Mouse (Mus musculus) spleen, adult 2 months (tissue): ENCODE results near the gene Aes. TPM values are rescaled to one million over a fixed set of nuclear protein-coding genes. Genes with fewer than 3 reads are reported as not detected.

ENCODE experiments used
- DNase-seq, 2 experiments: peaks; one replicate each; pipeline versions ENCODE4 v3.0.0 to v3.0.0-alpha.2; 2012 to 2021; ENCODE audit warnings: low spot score in 2 of 2, low read depth in 1 of 2
- H3K27ac ChIP-seq: fragments of 200-500 bp; 2 replicates; pipeline ENCODE4 v1.5.1; 2012; ENCODE audit warnings: low read length, inconsistent platforms; ENCODE audit not compliant: insufficient read depth
- H3K27me3 ChIP-seq: fragments of 200-500 bp; 2 replicates; pipeline ENCODE4 v1.6.1; 2012; ENCODE audit warnings: mild to moderate bottlenecking, moderate library complexity, low read length, inconsistent platforms; ENCODE audit not compliant: control insufficient read depth, insufficient read depth
- H3K36me3 ChIP-seq: fragments of 200-500 bp; 2 replicates; pipeline ENCODE4 v1.6.1; 2012; ENCODE audit warnings: mild to moderate bottlenecking, low read length, inconsistent platforms; ENCODE audit not compliant: control insufficient read depth, insufficient read depth
- H3K4me1 ChIP-seq: fragments of 200-500 bp; 2 replicates; pipeline ENCODE4 v1.6.1; 2011; ENCODE audit warnings: inconsistent platforms; ENCODE audit not compliant: control insufficient read depth, insufficient read depth, insufficient read length
- H3K4me3 ChIP-seq: fragments of 200-500 bp; 2 replicates; pipeline ENCODE4 v1.5.1; 2011; ENCODE audit warnings: mild to moderate bottlenecking, inconsistent platforms; ENCODE audit not compliant: insufficient read depth, insufficient read length; ENCODE audit errors: extremely low read depth
- CTCF ChIP-seq: fragments of 200-500 bp; IDR thresholded peaks from 2 replicates; pipeline ENCODE4 v1.5.1; 2011; ENCODE audit warnings: mild to moderate bottlenecking, inconsistent platforms; ENCODE audit not compliant: insufficient read depth, insufficient read length, insufficient replicate concordance; ENCODE audit errors: extremely low read depth
- POLR2A ChIP-seq: fragments of 200-500 bp; IDR thresholded peaks from 2 replicates; pipeline ENCODE4 v1.6.1; 2011; ENCODE audit warnings: low read depth, low read length, inconsistent platforms
- WGBS: fragments of 180-500 bp; shearing (Covaris S2); methylation state at CpG from one replicate; pipeline ENCODE4 v1.1.7; 2018; 5-methylcytosine and 5-hydroxymethylcytosine counted together
- polyA plus RNA-seq: library from polyadenylated mRNA; depleted of rRNA; stranded (reverse); fragments of >200 nt; gene quantifications from 2 replicates; pipeline ENCODE4 v1.2.3, GENCODE M21; 2012

The Aes gene
- polyA plus RNA-seq, 1 experiment: 702 TPM

DNA sequence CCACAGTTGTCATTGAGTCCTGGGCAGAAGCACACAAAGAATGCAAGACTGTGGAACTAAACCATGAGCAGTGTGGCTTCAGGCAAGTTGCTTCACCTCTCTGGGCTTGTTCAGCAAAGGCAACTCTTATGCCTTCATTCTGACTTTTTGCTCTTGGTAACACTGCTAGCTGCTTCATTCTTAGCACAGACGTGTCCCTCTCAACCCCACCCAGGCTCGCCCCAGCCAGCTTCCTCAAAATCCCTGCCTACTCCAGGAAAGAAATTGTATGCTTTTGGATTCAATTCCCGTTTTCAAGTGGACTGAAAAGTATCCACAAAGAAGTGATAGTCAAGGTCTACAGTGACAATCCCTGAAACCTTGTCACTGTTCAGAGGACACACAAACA is 39.3 kb upstream of the Aes start:
- Histone ChIP-seq H3K27me3 (no peaks in the 10 kb centered on the region), H3K36me3 (no peaks in the 10 kb centered on the region), H3K27ac (peak overlapping the region; percentile 65), H3K4me3 (no peak overlapping the region), H3K4me1 (peaks cover 42% of the 10 kb centered on the region; the same call in 1 of the 2 replicates)
- no peak for TF ChIP-seq POLR2A
- no peak for TF ChIP-seq CTCF
- 25% methylated on average over 3 of the region's 3 CpGs for WGBS
- DNase-seq: no peak

GRCm38 (mm10) chr10:81523142-81523541 is 36.1 kb upstream of the Aes start:
- Histone ChIP-seq H3K4me3 (peak overlapping the region; percentile 54; the same call in 1 of the 2 replicates), H3K27me3 (no peaks in the 10 kb centered on the region), H3K27ac (peak overlapping the region; percentile 78), H3K4me1 (peaks cover 33% of the 10 kb centered on the region; the same call in 1 of the 2 replicates), H3K36me3 (no peaks in the 10 kb centered on the region)
- no peak for DNase-seq
- TF ChIP-seq CTCF: no peak
- no peak for TF ChIP-seq POLR2A
- 25% methylated on average over 6 of the region's 6 CpGs for WGBS

DNA sequence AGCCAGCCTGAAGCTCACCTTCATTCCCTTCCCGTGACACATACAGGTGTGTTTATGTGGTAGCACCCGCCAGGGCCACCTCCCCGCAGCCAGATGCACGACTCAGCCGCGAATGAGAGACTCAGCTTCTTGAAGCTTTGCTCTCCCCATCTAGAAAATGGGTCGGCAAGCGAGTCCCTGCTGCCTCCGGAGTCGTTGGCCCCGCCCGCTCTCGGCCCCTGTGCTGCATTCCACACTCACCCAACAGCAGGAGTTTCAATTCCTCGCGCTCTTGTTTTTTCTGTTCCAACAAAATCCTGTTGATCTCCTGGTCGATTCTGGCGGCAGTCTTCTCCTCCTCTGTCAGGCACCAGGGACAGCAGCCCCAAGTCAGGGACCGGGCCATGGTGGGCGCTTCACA is 35.7 kb upstream of the Aes start:
- no peak for DNase-seq
- peaks cover 30% of the 10 kb centered on the region; the same call in 1 of the 2 replicates for H3K4me1 ChIP-seq
- H3K36me3 ChIP-seq: no peaks in the 10 kb centered on the region
- 9% methylated on average over 19 of the region's 19 CpGs for WGBS
- H3K4me3 ChIP-seq: peak overlapping the region; percentile 54
- H3K27me3 ChIP-seq: no peaks in the 10 kb centered on the region
- H3K27ac ChIP-seq: peak overlapping the region; percentile 78
- TF ChIP-seq POLR2A: no peak
- TF ChIP-seq CTCF: no peak

GRCm38 (mm10) chr10:81524051-81524605 is 35.2 kb upstream of the Aes start, which contains the start of gene Gna15:
Gene Gna15 (minus strand): TSS chr10:81524225.
- H3K27me3 ChIP-seq: no peaks in the 10 kb centered on the region
- WGBS: 3% methylated on average over 9 of the region's 9 CpGs
- H3K36me3 ChIP-seq: no peaks in the 10 kb centered on the region; the same call in 1 of the 2 replicates
- H3K4me1 ChIP-seq: peaks cover 26% of the 10 kb centered on the region; the same call in 1 of the 2 replicates
- H3K27ac ChIP-seq: peak within 1 kb of the TSS; percentile 78
- peak in 1 of 2 experiments; percentile 45 for DNase-seq
- H3K4me3 ChIP-seq: peak within 1 kb of the TSS; percentile 54
- no peak; the same call in 1 of the 2 replicates for TF ChIP-seq POLR2A
- no peak for TF ChIP-seq CTCF

GRCm38 (mm10) chr10:81525017-81525694 is 34.1 kb upstream of the Aes start:
- 28% methylated on average over 13 of the region's 13 CpGs for WGBS
- H3K27ac ChIP-seq: peak overlapping the region; percentile 78
- no peak for TF ChIP-seq CTCF
- TF ChIP-seq POLR2A: no peak
- no peak for DNase-seq
- peaks cover 16% of the 10 kb centered on the region; the same call in 1 of the 2 replicates for H3K4me1 ChIP-seq
- no peak overlapping the region for H3K4me3 ChIP-seq
- H3K27me3 ChIP-seq: no peaks in the 10 kb centered on the region
- H3K36me3 ChIP-seq: peaks cover 7% of the 10 kb centered on the region

- no peak for TF ChIP-seq POLR2A
- peak; percentile 99 for TF ChIP-seq CTCF
- H3K36me3 ChIP-seq: peaks cover 17% of the 10 kb centered on the region
- WGBS: 4% methylated on average over 14 of the region's 14 CpGs
- H3K27me3 ChIP-seq: no peaks in the 10 kb centered on the region
- peaks cover 14% of the 10 kb centered on the region; the same call in 1 of the 2 replicates for H3K4me1 ChIP-seq
- peak; percentile 64 to 88 for DNase-seq
- no peak overlapping the region for H3K4me3 ChIP-seq
- H3K27ac ChIP-seq: no peak overlapping the region
Observed at GRCm38 (mm10) chr10:81526779-81527178, 32.5 kb upstream of the Aes start.
